Mouse (Mus musculus): Measurements from ENCODE around the gene Fcer1g.

Fcer1g gene

GRCm38 (mm10) chr1:171234126-171234525 lies at the start of gene Fcer1g:
Gene Fcer1g, minus strand, starts transcription at chr1:171234365.
- DNase-seq (ENCODE audit: low read depth, low spot score), result no peak

GRCm38 (mm10) chr1:171283188-171284160 lies 49.3 kb upstream of the Fcer1g start:
- DNase-seq (ENCODE audit: low read depth, low spot score), result no peak

- DNase-seq (ENCODE audit: low read depth, low spot score), result no peak
These were observed 48.1 kb upstream of the Fcer1g start for GRCm38 (mm10) chr1:171282086-171282805.

DNA sequence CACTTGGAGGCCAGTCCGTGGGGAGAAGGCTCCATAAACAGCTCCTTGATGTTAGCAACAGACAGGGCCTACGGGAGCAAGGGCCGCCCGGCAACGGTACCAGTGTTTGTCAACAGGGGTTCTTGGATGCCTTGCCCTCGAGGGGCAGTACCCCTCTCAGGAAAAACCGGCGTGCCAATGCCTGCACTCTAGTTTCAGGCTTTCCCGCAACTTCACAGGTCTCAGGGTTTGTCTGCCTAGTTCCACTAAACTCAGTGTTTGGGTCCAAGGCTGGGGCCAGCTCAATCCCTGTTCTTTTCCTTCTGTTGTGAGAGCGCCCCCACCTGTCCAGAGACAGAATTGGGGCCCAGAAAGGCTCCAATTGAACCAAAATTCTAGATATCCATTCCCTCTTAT lies 47.4 kb upstream of the Fcer1g start:
- DNase-seq (ENCODE audit: low read depth, low spot score), result peak; percentile 50

GRCm38 (mm10) chr1:171280916-171281527 lies 46.9 kb upstream of the Fcer1g start, which contains the start of gene Ppox:
Gene Ppox, minus strand, starts transcription at chr1:171281186.
- peak; percentile 87 for DNase-seq (ENCODE audit: low read depth, low spot score)

DNA sequence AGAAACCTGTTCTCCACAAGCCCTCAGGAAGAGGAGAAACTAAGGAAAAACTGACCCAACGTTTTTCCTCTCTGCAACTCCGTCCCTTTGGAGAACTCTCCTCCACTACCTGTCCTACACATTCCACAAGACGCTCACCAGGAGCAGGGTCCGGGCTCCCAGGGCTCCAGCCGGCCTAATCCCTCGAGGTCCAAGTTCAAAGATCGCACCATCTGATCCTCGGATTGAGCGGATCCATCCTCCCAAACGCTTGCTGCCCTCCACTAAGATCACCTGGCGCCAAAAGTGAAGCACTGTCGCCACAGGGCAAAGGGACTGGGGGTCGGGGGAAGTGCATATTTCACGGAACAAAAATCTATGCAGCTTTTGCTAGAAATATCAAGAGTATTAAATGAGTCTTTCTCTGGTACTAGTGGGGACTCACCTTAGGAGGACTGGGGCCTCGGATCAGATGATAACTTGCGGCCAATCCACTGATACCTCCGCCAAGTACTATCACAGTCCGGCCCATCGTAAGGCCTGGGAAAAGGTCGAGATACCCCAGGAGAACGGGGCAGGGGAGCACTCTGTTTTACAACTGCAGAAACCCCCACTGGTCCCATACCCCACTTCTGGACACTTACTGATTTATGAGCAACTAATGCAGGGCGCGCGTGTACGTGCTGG lies 46.2 kb upstream of the Fcer1g start:
- no peak for DNase-seq (ENCODE audit: low read depth, low spot score)

DNA sequence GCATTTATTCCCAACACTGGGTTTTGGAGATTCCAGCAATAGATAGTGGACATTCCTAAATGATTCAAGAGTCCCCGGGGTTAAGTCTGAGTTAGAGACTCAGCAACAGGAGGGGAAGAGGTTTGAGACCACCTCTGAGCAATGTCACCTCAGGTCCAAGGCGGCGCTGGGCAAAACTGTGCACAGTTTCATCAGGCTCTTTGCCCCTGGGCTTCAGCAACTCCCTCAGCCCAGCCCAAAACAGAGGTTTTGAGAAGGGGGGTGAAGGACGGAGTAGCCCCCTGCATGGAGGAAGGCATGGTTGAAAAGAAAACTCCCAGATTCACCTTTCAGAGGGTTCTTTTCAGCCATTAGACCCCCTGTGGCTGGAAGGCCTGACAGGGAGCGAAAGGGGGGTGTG lies 45.6 kb upstream of the Fcer1g start:
- no peak for DNase-seq (ENCODE audit: low read depth, low spot score)

DNA sequence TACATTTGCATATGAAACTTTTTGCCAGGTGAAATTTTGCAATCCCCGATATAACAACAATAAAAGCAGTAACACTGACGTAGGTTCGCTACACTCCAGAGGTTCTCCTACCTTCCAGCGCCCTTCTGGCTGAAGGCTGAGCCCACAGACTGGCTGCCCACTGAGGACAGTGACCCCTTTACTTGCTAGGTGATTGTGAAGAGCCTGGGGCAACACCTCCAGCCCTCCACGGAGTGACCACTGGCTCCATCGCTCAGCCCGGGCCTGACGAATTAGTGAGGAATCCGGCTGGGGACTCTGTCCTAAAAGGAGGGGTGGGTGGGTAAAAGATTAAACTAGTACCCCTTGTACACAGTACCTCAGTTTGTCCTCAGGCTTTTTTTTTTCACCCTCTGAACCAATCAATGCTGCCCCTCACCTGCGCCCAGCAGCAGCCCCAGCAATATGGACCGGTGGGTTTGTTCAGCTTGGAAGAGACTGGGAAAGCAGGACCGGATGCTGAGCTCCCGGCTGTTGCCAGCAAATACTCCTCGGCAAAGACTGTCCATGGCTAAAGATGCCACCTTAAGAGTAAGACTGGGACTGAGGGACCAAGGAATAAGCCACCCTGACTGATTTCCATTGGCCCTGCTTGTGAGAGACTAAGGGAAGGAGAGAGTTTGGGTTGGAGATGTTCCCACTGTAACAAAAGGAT lies 45.0 kb upstream of the Fcer1g start:
- no peak for DNase-seq (ENCODE audit: low read depth, low spot score)

GRCm38 (mm10) chr1:171278436-171278835 lies 44.3 kb upstream of the Fcer1g start:
- DNase-seq (ENCODE audit: low read depth, low spot score), result no peak

DNA sequence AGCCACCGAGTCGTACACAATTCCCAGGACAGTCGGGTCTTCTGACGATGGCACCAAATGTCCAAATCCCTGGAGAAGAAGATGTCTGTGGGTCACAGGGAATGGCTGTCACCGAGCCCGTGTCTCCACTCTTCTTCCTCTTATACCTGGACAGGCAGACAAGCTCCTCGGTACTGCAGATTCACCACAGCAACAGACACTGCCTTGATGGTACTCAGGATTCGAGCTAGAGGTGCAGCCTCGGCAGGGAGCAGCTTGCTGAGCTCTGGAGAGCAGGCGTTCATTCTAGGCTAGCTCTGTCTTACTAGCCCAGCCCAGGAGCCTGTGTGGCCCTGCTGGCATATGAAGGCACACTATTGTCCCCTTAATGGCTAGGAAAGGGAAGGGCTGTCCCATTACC lies 43.6 kb upstream of the Fcer1g start:
- DNase-seq (ENCODE audit: low read depth, low spot score), result no peak

DNA sequence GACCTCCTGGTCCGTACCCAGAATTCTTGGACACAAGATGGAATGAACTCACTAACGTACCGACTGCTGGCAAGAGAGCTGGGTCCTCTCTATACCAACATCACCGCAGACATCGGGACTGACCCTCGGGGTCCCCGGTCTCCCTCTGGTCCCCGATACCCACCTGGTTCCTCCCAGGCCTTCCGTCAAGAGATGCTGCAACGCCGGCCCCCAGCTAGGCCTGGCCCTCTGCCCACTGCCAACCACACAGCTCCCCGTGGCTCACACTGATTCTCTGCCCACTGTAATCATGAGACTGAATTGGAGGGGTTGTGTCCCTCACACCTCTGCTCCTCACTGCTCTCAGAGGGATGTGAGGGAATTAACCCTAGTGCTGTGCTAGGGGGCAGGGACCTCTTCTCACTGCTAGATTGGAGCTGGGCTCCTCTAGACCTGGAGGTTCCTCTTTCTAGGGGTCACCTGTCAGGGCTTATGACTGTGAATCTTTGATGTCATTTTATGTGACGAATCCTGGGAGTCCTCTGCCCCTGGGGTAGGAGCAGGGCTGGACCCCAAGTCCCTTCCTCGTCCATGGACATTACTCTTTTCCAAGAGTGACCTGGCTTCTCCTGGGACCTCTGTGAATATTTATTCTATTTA lies 42.1 kb upstream of the Fcer1g start:
- no peak for DNase-seq (ENCODE audit: low read depth, low spot score)

- DNase-seq (ENCODE audit: low read depth, low spot score), result no peak
These were observed 41.1 kb upstream of the Fcer1g start for GRCm38 (mm10) chr1:171275144-171275734.

GRCm38 (mm10) chr1:171274171-171274570 lies 40.0 kb upstream of the Fcer1g start:
- no peak for DNase-seq (ENCODE audit: low read depth, low spot score)

DNA sequence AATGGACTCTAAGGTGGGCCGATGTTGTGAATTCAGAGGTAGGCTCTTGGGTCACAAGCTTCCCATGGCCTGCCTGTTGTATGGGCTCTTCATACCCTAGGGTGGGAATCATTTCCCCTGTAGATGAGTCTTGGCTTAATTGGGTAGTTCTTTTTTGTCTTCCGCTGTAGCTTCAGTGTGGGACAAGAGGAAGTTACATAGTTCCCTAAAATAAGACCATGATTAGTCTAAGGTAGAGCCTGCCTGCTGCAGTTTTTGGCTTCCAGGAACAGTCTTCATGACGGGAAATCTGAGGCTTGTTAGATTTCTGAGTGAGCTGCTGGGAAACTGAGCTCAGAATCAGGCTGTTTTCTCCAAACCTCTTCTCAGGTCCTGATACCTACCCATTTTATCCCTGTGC lies 37.9 kb upstream of the Fcer1g start:
- no peak for DNase-seq (ENCODE audit: low read depth, low spot score)

GRCm38 (mm10) chr1:171271622-171272021 lies 37.5 kb upstream of the Fcer1g start:
- DNase-seq (ENCODE audit: low read depth, low spot score), result no peak

DNA sequence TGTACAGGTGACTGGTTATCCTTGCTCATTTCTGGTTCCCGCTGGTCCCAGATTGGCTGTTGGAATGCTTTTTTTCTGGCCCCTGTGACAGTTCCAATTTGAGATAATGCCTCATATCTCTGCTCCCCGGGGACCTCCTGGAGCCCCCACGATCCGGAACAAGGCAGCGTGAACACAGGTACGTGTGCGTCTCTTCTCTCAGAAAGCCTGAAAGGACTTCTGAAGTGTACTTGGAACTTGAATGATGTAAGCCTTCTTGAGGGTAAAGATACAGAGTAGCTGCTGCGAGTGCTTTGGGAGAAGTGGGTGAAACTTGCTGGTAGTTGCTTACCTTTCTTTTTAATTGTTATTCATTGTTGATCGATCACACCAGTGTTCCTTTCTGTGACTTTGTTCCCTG lies 37.0 kb upstream of the Fcer1g start:
- DNase-seq (ENCODE audit: low read depth, low spot score), result no peak

GRCm38 (mm10) chr1:171270573-171270900 lies 36.4 kb upstream of the Fcer1g start:
- DNase-seq (ENCODE audit: low read depth, low spot score), result no peak

- no peak for DNase-seq (ENCODE audit: low read depth, low spot score)
These were observed 35.8 kb upstream of the Fcer1g start, which contains the start of gene B4galt3 for GRCm38 (mm10) chr1:171269848-171270572. Gene B4galt3, plus strand, starts transcription at chr1:171270328.

GRCm38 (mm10) chr1:171268341-171268740 lies 34.2 kb upstream of the Fcer1g start:
- DNase-seq (ENCODE audit: low read depth, low spot score), result no peak

Measured in WW6 (cell line).